Mouse (Mus musculus): ENCODE data around the gene Dop1b.

DNA sequence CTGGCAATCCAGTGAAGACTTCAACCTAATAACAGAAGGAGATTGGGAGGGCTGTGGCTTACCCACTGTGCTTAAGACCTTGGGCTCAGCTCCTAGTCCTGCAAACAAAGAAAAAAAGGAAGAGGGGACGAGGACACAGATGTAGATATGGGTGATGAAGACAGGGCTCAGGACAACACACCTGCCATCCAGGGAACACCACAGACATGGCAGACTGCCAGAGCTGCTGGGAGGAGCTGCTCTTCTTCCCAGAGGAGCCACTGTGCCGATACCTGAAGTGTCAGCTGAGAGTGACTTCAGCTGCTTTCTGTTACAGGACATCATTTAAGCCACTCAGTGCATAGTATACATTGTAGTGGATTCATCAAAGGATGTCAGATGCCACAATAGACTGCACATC, 10.8 kb downstream of the Dop1b start:
- no peak for TF ChIP-seq CTCF (IDR thresholded peaks at IDR 0.05; ENCODE audit: low read depth)
- no peak for TF ChIP-seq EP300 (IDR thresholded peaks at IDR 0.05; ENCODE audit: low read depth)

Data from liver, embryonic 14.5 days (tissue).